ENCODE assay signal across 8 mouse cellular contexts in the genomic region with DNA sequence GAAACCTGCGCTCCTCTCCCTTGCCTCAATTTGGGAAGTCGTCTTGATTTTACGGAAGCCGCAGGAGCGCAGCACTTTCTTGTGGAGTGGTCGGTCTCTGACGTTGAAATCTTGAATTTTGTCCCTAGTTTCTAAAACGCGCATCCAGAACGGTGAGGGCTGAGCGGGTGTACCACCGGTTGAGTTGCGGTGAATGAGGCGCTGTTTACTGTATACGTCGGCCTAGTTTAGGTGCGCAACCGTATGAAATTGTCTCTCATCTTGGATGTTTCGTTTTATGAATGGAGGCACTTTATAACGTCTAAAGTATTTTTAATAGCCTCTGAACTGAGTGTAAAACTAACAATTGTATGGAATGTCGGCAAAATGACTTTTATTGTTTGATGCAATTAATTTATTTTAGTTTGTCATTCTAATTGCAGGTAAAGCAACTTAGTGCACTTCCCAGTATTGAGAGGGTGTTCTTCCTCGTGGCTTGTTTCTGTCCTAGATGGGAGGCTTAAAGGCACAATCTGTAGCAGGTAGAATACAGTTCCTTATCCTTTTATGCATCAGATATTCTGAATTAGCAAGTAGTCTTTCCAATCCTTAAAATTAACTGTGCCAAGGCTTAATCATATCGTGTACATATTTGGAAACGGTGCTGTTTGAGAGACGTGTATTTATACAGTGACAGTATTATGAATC. TPM values are rescaled to one million over a fixed set of nuclear protein-coding genes. Genes with fewer than 3 reads are reported as not detected.
DNase-seq lines count a peak whose midpoint lies in the region; ATAC-seq and TF ChIP-seq lines count a peak whose summit lies in the region.

No protein-coding gene starts in this region.

- H3K4me2 ChIP-seq in embryonic facial prominence, embryonic 12.5 days (replicated peaks), result peak overlapping the region; percentile 99
- H3K4me2 ChIP-seq in intestine, embryonic 14.5 days (ENCODE audit: low read length), result peak overlapping the region; percentile 100
- peak overlapping the region; percentile 89 for H3K4me2 ChIP-seq in myocyte (ENCODE audit: low read depth)

- peak overlapping the region; percentile 33; the same call in 1 of the 2 replicates for H3K9ac ChIP-seq in liver, adult 2 months (ENCODE audit: low read depth, low read length)
- peak overlapping the region; percentile 73 for H3K9ac ChIP-seq in embryonic facial prominence, embryonic 12.5 days
- peak overlapping the region; percentile 55 for H3K9ac ChIP-seq in intestine, embryonic 14.5 days (ENCODE audit: low read length)

- H3K9me3 ChIP-seq in embryonic facial prominence, embryonic 12.5 days, result no peaks in the 10 kb centered on the region
- no peaks in the 10 kb centered on the region for H3K9me3 ChIP-seq in intestine, embryonic 14.5 days (ENCODE audit: control insufficient read depth, low read length)

- peaks cover 8% of the 10 kb centered on the region for H3K4me1 ChIP-seq in liver, adult 2 months (ENCODE audit: control insufficient read depth, insufficient read depth, low read length)
- peaks cover 7% of the 10 kb centered on the region; the same call in 1 of the 2 replicates for H3K4me1 ChIP-seq in embryonic facial prominence, embryonic 12.5 days
- H3K4me1 ChIP-seq in intestine, embryonic 14.5 days (replicated peaks; ENCODE audit: control insufficient read depth, insufficient read depth, low read length), result peaks cover 7% of the 10 kb centered on the region; the same call in 1 of the 2 replicates

- WGBS in liver, adult 2 months, result 11% methylated on average over 25 of the region's 25 CpGs
- WGBS in embryonic facial prominence, embryonic 12.5 days, result 7% methylated on average over 25 of the region's 25 CpGs
- WGBS in intestine, embryonic 14.5 days, result 6% methylated on average over 25 of the region's 25 CpGs

- no peak for TF ChIP-seq CTCF in liver, adult 2 months (IDR thresholded peaks at IDR 0.05; ENCODE audit: low read depth, low read length)

- DNase-seq in liver, adult 2 months (ENCODE audit: extremely low read depth, low read depth, low spot score), result no peak
- DNase-seq in liver, result no peak
- DNase-seq in intestine, embryonic 14.5 days (ENCODE audit: low spot score), result peak; percentile 72
- no peak for DNase-seq in left cerebral cortex, postnatal 25 days (ENCODE audit: low spot score in 2 of 2)
- DNase-seq in layer of hippocampus, postnatal 10 days (ENCODE audit: low spot score in 2 of 2), result no peak

- no peak for ATAC-seq in embryonic facial prominence, embryonic 12.5 days (ENCODE audit: insufficient number of reproducible peaks, insufficient read depth, low FRiP score, low TSS enrichment)
- ATAC-seq in intestine, embryonic 14.5 days (replicated peaks; ENCODE audit: low FRiP score, low TSS enrichment, low read depth), result peak; percentile 6; the same call in 1 of the 2 replicates
- no peak for ATAC-seq in monocyte, adult 5-6 weeks (replicated peaks; ENCODE audit: insufficient number of reproducible peaks, low FRiP score, low TSS enrichment, poor library complexity, severe bottlenecking)

- H3K4me3 ChIP-seq in liver, adult 2 months (ENCODE audit: insufficient read depth, low read depth, low read length), result peak overlapping the region; percentile 68; the same call in 1 of the 2 replicates
- H3K4me3 ChIP-seq in embryonic facial prominence, embryonic 12.5 days, result peak overlapping the region; percentile 77
- H3K4me3 ChIP-seq in intestine, embryonic 14.5 days (ENCODE audit: low read depth, low read length), result peak overlapping the region; percentile 71
- peak overlapping the region; percentile 14 for H3K4me3 ChIP-seq in myocyte

- H3K27me3 ChIP-seq in liver, adult 2 months (ENCODE audit: control insufficient read depth, insufficient read depth, low read length), result no peaks in the 10 kb centered on the region
- 0 out of 2 replicates have a peak, but pooled peaks cover 8% of the 10 kb centered on the region for H3K27me3 ChIP-seq in embryonic facial prominence, embryonic 12.5 days
- H3K27me3 ChIP-seq in intestine, embryonic 14.5 days (replicated peaks; ENCODE audit: control insufficient read depth, insufficient read depth, low read length), result 0 out of 2 replicates have a peak, but pooled peaks cover 8% of the 10 kb centered on the region
- H3K27me3 ChIP-seq in myocyte (ENCODE audit: control insufficient read depth, insufficient read depth, insufficient read length), result no peaks in the 10 kb centered on the region

- peaks cover 16% of the 10 kb centered on the region for H3K36me3 ChIP-seq in liver, adult 2 months (ENCODE audit: control insufficient read depth, insufficient read depth, low read length)
- peaks cover 13% of the 10 kb centered on the region; the same call in 1 of the 2 replicates for H3K36me3 ChIP-seq in embryonic facial prominence, embryonic 12.5 days
- H3K36me3 ChIP-seq in intestine, embryonic 14.5 days (ENCODE audit: control insufficient read depth, insufficient read depth, low read length), result peaks cover 14% of the 10 kb centered on the region
- H3K36me3 ChIP-seq in myocyte (ENCODE audit: control insufficient read depth, insufficient read depth), result peaks cover 10% of the 10 kb centered on the region

- H3K27ac ChIP-seq in liver, adult 2 months (replicated peaks; ENCODE audit: insufficient read depth, low read depth, low read length), result no peak overlapping the region
- no peak overlapping the region for H3K27ac ChIP-seq in embryonic facial prominence, embryonic 12.5 days
- no peak overlapping the region for H3K27ac ChIP-seq in intestine, embryonic 14.5 days (ENCODE audit: low read depth)

- TF ChIP-seq POLR2A in liver, adult 2 months (IDR thresholded peaks at IDR 0.05; ENCODE audit: extremely low read depth, insufficient read depth, low read length), result no peak
- TF ChIP-seq POLR2A in myocyte (IDR thresholded peaks at IDR 0.05; ENCODE audit: insufficient read length, low read depth), result peak; percentile 1

- intact Hi-C loops in left cerebral cortex, postnatal 25 days (cut with DNase I), result no loop called here

- no peaks in the 10 kb centered on the region for H3K79me2 ChIP-seq in liver, adult 2 months (ENCODE audit: control insufficient read depth, insufficient read depth, low read length)
- H3K79me2 ChIP-seq in myocyte (ENCODE audit: control insufficient read depth, insufficient read depth), result no peaks in the 10 kb centered on the region

- H3ac ChIP-seq in myocyte (ENCODE audit: control insufficient read depth, insufficient read length), result peak overlapping the region; percentile 14

TF ChIP-seq in myocyte, 11 proteins besides CTCF, POLR2A, EP300 and RAD21:
- TF ChIP-seq CEBPB (IDR thresholded peaks at IDR 0.05; ENCODE audit: insufficient read depth, poor library complexity, severe bottlenecking) (no peak), MYOD1 (IDR thresholded peaks at IDR 0.05; ENCODE audit: control insufficient read depth in 1 of 3, insufficient read length in 2 of 3, low read depth in 2 of 3) (no peak), SRF (IDR thresholded peaks at IDR 0.05; ENCODE audit: control insufficient read depth, insufficient read length, low read depth) (no peak)

RNA-seq across cellular contexts. Expression of a gene that starts 1.5 kb away (rescaled TPM):
- 0.09 and 0.27 TPM in 2 replicates for total RNA-seq in liver, adult 2 months (2014; rRNA removed)
- polyA plus RNA-seq in liver, adult 2 months (2012; rRNA removed), result 0.02 TPM in 1 of 2 replicates, not detected in the other
- 2.3 and 3.6 TPM in 2 replicates for polyA plus RNA-seq in embryonic facial prominence, embryonic 12.5 days (2016; fragmentation: Nextera tagmentation; extraction: Ambion mirVana)
- 1.2 and 1.5 TPM in 2 replicates for polyA plus RNA-seq in intestine, embryonic 14.5 days (2014; fragmentation: Nextera tagmentation; extraction: Ambion mirVana)
- polyA plus RNA-seq in myocyte (2012; fragmentation: generic; extraction: Trizol), result 0.38 TPM
- 10 to 100 TPM; 23.4 to 23.6 TPM for total RNA-seq in left cerebral cortex, postnatal 25 days (2021)
- 1.1 to 1.9 TPM (median 1.1 TPM) in 3 replicates for total RNA-seq in monocyte, adult 5-6 weeks (2017)
- total RNA-seq in layer of hippocampus, postnatal 10 days (2021), result 10 to 100 TPM; 19.6 to 20.9 TPM

RNA-seq across cellular contexts. Expression of a gene that starts 33.2 kb away (rescaled TPM):
- 57.9 and 65.8 TPM in 2 replicates for total RNA-seq in liver, adult 2 months (2014; rRNA removed)
- polyA plus RNA-seq in liver, adult 2 months (2012; rRNA removed), result 16.5 and 17.7 TPM in 2 replicates
- polyA plus RNA-seq in embryonic facial prominence, embryonic 12.5 days (2016; fragmentation: Nextera tagmentation; extraction: Ambion mirVana), result 130 and 150 TPM in 2 replicates
- 168 and 181 TPM in 2 replicates for polyA plus RNA-seq in intestine, embryonic 14.5 days (2014; fragmentation: Nextera tagmentation; extraction: Ambion mirVana)
- polyA plus RNA-seq in myocyte (2012; fragmentation: generic; extraction: Trizol), result 67.9 TPM
- 10 to 100 TPM; 93.2 to 97.1 TPM for total RNA-seq in left cerebral cortex, postnatal 25 days (2021)
- 331 to 382 TPM (median 343 TPM) in 3 replicates for total RNA-seq in monocyte, adult 5-6 weeks (2017)
- total RNA-seq in layer of hippocampus, postnatal 10 days (2021), result 100 to 1,000 TPM; 137 to 143 TPM

RNA-seq across cellular contexts. Expression of a gene that starts 54.1 kb away (rescaled TPM):
- 23.8 and 23.9 TPM in 2 replicates for total RNA-seq in liver, adult 2 months (2014; rRNA removed)
- polyA plus RNA-seq in liver, adult 2 months (2012; rRNA removed), result 6.4 and 6.5 TPM in 2 replicates
- 35.3 and 37.1 TPM in 2 replicates for polyA plus RNA-seq in embryonic facial prominence, embryonic 12.5 days (2016; fragmentation: Nextera tagmentation; extraction: Ambion mirVana)
- 29.8 and 30.1 TPM in 2 replicates for polyA plus RNA-seq in intestine, embryonic 14.5 days (2014; fragmentation: Nextera tagmentation; extraction: Ambion mirVana)
- 13.4 TPM for polyA plus RNA-seq in myocyte (2012; fragmentation: generic; extraction: Trizol)
- 10 to 100 TPM; 36.9 to 39.4 TPM for total RNA-seq in left cerebral cortex, postnatal 25 days (2021)
- total RNA-seq in monocyte, adult 5-6 weeks (2017), result 35.4 to 39.8 TPM (median 39.7 TPM) in 3 replicates
- total RNA-seq in layer of hippocampus, postnatal 10 days (2021), result 10 to 100 TPM; 31.7 to 36.9 TPM

Comparison
In these comparisons a context has a peak if more than half of its experiments do, and no peak if none do; other contexts are left out.
1. H3K4me3 ChIP-seq: peak in every context shown above with its lines; median percentile 77 in embryonic facial prominence, embryonic 12.5 days; 71 in intestine, embryonic 14.5 days; 68 in liver, adult 2 months; 14 in myocyte.